Mouse (Mus musculus) neural tube, embryonic 10.5 days (tissue): Measurements from ENCODE around the gene Car11.
A peak's percentile ranks its signal among the peaks of the same experiment; 100 is the strongest.

Experiments used
- DNase-seq: peaks from one replicate; pipeline ENCODE4 v3.0.0-alpha.2; 2017; ENCODE audit warnings: low spot score; ENCODE audit errors: extremely low spot score

The Car11 gene

DNA sequence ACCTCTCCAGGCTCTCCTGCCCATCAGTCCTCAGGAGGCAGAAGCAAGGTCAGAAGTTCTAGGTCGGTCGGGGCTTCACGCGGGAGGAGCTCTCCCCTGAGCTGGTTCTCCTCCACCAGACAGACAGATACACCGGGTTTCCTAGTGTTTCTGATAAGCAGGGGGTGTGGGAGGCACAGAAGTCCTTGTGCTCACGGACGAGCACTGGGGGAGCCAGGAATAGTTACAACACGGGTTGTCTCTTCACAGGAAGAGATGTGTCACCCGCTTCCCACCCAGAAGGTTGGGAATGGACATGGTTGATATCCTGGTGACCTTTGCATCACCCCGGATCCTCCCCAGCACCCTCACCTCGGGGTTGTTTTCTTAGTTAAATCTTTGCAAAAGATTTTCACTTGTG is 9.8 kb upstream of the Car11 start:
- DNase-seq, result no peak

- DNase-seq, result no peak
These were observed 7.3 kb upstream of the Car11 start for GRCm38 (mm10) chr7:45692364-45692763.

DNA sequence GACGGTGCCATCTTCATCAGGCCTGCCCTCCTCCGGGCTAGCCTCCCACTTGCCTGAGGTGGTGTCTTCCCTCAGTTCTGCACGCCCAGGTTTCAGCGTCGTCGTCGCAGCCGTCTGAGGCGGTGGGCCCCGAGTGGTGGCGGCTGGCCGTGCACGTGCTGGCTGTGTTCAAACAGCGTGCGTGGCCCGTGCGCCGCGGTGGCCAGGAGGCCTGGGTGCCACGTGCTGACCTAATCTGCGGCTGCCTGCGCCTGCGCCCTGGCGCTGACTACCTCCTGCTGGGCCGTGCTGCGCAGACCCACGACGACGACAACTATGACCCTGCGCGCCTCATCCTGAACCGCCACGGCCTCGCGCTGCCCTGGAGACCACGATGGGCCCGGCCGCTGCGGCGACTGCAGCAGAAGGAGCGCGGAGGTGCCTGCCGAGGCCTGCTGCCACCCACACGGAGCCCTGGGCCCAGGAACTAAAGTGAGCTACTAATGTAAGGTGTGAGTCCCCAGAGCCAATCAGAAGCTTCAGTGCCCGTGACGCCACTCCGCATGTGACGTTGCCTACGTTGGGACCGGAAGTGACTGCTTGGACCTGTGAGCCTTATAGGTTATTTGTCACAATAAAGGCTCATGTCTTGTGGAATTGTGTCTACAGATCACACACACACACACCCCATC is 5.6 kb upstream of the Car11 start, which contains the start of gene Sec1:
Sec1 (minus strand) TSS at position 482 of the 671 bp plus-strand sequence.
- DNase-seq, result no peak

- DNase-seq, result peak; percentile 70
These were observed 4.5 kb upstream of the Car11 start for GRCm38 (mm10) chr7:45695098-45695497.

GRCm38 (mm10) chr7:45697894-45698293 is 1.7 kb upstream of the Car11 start:
- no peak for DNase-seq

DNA sequence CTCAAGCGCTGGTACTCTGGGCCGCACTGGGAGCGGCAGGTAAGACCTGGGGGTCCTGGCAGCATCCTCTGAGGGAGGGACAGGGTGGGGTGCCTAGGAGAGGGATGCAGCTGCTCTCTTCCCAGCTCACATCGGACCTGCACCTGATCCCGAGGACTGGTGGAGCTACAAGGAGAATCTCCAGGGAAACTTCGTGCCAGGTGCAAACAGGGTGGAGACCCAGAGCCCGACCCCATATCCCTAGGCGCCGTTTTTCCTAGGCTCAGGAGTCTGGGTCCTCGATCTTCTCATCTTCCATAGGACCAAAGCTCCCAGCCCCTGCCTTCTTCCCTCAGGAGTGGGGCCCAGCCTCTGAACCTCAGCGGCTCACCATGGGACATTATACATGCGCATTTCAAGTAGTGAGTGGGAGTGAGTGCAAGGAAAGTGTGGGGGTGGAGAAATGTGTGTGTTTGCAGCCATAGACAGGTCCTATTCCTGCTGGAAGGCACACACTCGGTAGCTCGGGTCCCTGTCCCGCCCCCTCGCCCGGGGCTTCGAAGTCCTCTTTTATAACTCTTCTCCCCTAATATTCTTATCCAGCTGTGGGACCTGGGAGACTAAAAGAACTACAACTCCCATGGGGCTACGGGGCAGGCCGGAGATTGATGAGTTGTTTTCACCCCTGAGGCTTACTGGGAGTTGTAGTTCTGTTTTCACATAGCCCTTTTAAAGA is 815 bp downstream of the Car11 start:
- peak; percentile 69 for DNase-seq

GRCm38 (mm10) chr7:45701072-45701471 is 1.4 kb downstream of the Car11 start:
- DNase-seq, result no peak

DNA sequence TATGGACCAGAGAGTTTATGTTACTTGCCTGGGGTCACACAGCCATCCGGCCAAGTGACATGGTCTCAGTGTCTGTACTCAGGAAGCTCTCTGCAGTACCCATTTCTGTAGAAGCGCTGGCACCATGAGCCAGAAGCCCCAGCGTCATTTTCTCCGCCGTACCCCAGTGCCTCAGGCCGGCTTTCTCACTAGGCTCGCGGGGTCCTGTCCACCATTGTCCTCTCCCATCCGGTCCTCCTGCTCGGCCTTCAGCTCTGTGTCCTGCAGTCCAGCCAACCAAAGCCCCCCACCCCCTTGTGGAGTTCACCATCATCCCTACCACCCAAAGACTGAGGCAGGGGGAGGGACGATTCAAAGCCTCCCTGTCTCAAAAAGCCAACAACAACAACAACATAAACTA is 2.0 kb downstream of the Car11 start:
- DNase-seq, result no peak

GRCm38 (mm10) chr7:45702316-45702715 is 2.7 kb downstream of the Car11 start:
- no peak for DNase-seq

GRCm38 (mm10) chr7:45702809-45703520 is 3.3 kb downstream of the Car11 start:
- DNase-seq, result no peak

DNA sequence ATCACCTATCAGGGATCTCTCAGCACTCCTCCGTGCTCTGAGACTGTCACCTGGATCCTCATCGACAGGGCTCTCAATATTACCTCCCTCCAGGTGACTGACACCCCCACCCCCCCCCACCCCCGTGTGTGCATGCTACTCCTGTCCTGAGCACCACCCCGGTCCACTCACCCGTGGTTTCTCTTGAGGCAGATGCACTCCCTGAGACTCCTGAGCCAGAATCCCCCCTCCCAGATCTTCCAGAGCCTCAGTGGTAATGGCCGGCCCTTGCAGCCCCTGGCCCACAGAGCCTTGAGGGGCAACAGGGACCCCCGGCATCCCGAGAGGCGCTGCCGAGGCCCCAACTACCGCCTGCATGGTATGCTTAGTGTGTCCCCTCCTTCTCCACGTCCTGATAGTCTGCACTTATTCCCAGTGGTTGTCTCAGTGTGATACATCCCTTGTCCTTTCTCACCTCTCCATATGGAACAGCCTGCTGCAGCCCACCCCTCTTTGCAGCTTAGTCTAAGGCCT is 3.9 kb downstream of the Car11 start:
- no peak for DNase-seq

GRCm38 (mm10) chr7:45704046-45704559 is 4.5 kb downstream of the Car11 start:
- peak; percentile 70 for DNase-seq

- peak; percentile 98 for DNase-seq
These were observed 5.2 kb downstream of the Car11 start, which contains the start of gene Dbp for GRCm38 (mm10) chr7:45704730-45705442. Dbp (plus strand) TSS chr7:45705088.

- peak; percentile 69 for DNase-seq
These were observed 5.8 kb downstream of the Car11 start for GRCm38 (mm10) chr7:45705443-45705864.

GRCm38 (mm10) chr7:45705873-45706281 is 6.2 kb downstream of the Car11 start:
- DNase-seq, result peak; percentile 72

- peak; percentile 84 for DNase-seq
These were observed 7.1 kb downstream of the Car11 start for GRCm38 (mm10) chr7:45706721-45707241.

- peak; percentile 88 for DNase-seq
These were observed 7.8 kb downstream of the Car11 start for GRCm38 (mm10) chr7:45707375-45707967.

DNA sequence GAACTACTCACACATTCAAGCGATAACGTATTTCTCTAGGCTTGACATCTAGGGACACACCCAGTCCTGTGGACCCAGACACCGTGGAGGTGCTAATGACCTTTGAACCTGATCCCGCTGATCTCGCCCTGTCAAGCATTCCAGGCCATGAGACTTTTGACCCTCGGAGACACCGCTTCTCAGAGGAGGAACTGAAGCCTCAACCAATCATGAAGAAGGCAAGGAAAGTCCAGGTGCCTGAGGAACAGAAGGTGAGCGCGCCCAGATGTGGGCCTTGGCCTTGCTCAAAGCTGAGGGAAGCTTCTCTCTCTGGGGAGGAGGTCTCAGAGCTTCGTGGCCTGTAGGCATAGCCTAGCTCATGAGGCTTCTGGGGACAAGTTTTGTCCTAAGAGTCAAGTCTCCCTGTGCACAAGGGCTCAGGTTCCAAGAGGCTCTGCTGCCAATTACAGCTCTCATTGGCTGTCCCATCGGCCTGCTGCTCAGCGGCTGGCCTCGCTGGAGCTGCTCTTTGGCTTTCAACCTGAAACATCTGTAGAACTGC is 8.6 kb downstream of the Car11 start:
- no peak for DNase-seq

- no peak for DNase-seq
These were observed 9.4 kb downstream of the Car11 start for GRCm38 (mm10) chr7:45709036-45709435.
